ENCODE assay signal across 21 mouse cellular contexts in the genomic region with DNA sequence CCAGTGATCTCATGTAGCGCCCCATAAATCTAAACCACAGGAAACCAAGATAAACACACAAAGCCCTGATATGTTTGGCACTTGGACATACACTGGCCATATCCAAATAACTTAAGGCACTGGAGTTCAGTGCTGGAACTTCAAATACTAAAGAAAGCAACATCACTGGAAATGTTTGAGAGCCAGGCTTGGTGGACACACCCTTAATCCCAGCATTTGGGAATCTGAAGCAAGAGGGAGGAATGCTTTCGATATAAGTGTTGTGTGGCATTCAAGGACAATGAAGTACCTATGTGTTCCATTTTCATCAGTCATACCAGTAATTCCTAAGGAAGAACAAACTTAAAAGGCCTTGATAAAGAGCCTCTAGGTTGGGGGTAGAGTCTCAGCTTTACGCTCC.
"Had no signal": no experiment of that assay in that cellular context is flagged by ENCODE, and none has a peak within 500 bp of the region (broad histone marks: within the 10 kb centered on the region; RNA-seq: fewer than 3 reads in every experiment).

No protein-coding gene starts in this region.

- DNase-seq: kidney, adult 18-20 months; kidney, adult 9 months; kidney, postnatal 14 days; kidney, postnatal 4 days; left cerebral cortex, postnatal 4 days; liver, postnatal 0 days; retina, postnatal 1 day; thymus, postnatal 25 days had no signal

- H3K9ac ChIP-seq: limb, embryonic 12.5 days; limb, embryonic 15.5 days; liver, embryonic 14.5 days; liver, postnatal 0 days; midbrain, embryonic 13.5 days; neural tube, embryonic 13.5 days; stomach, embryonic 15.5 days had no signal

- H3K4me1 ChIP-seq: megakaryocyte, embryonic 14.5 days; stomach, embryonic 15.5 days had no signal

- H3K36me3 ChIP-seq: limb, embryonic 12.5 days; limb, embryonic 15.5 days; midbrain, embryonic 13.5 days; neural tube, embryonic 13.5 days; stomach, embryonic 15.5 days had no signal

- H3K4me3 ChIP-seq: limb, embryonic 12.5 days; limb, embryonic 15.5 days; megakaryocyte, embryonic 14.5 days; midbrain, embryonic 10.5 days; midbrain, embryonic 13.5 days; myocyte; neural tube, embryonic 13.5 days; stomach, embryonic 15.5 days had no signal

- H3K4me2 ChIP-seq: limb, embryonic 12.5 days; limb, embryonic 15.5 days; liver, embryonic 11.5 days; midbrain, embryonic 13.5 days; neural tube, embryonic 13.5 days; stomach, embryonic 15.5 days had no signal

- H3K27ac ChIP-seq: limb, embryonic 12.5 days; limb, embryonic 15.5 days; liver, embryonic 14.5 days; macrophage; midbrain, embryonic 10.5 days; midbrain, embryonic 13.5 days; neural tube, embryonic 13.5 days; stomach, embryonic 15.5 days had no signal

- H3K27me3 ChIP-seq: limb, embryonic 12.5 days; limb, embryonic 15.5 days; midbrain, embryonic 13.5 days; neural tube, embryonic 13.5 days; stomach, embryonic 15.5 days had no signal

- ATAC-seq: intestine, embryonic 16.5 days; liver, postnatal 0 days; midbrain, embryonic 13.5 days; midbrain, embryonic 16.5 days had no signal

- H3K9me3 ChIP-seq: limb, embryonic 12.5 days; limb, embryonic 15.5 days; megakaryocyte, embryonic 14.5 days; midbrain, embryonic 10.5 days; midbrain, embryonic 13.5 days; neural tube, embryonic 13.5 days; stomach, embryonic 15.5 days had no signal
